Mouse (Mus musculus) brain, embryonic 14.5 days (tissue): ENCODE results near the gene Mga.

Source experiments
- CTCF ChIP-seq: fragments of 200-500 bp; IDR thresholded peaks from 2 replicates; pipeline ENCODE4 v1.5.1; 2012; ENCODE audit warnings: inconsistent platforms, mild to moderate bottlenecking, moderate library complexity, borderline replicate concordance; ENCODE audit not compliant: insufficient read depth, insufficient read length; ENCODE audit errors: extremely low read depth
- POLR2A ChIP-seq: fragments of 200-500 bp; IDR thresholded peaks from 2 replicates; pipeline ENCODE4 v1.6.1; 2012; ENCODE audit warnings: mild to moderate bottlenecking, inconsistent platforms, borderline replicate concordance; ENCODE audit not compliant: poor library complexity, insufficient read depth, insufficient read length, severe bottlenecking; ENCODE audit errors: extremely low read depth

GRCm38 (mm10) chr2:119872371-119873104 is 24.5 kb upstream of the Mga start:
- TF ChIP-seq POLR2A (no peak; the same call in 1 of the 2 replicates), CTCF (no peak)
